Mouse (Mus musculus) forebrain, embryonic 12.5 days (tissue): ENCODE results near the gene Bnip1. TPM values are rescaled to one million over a fixed set of nuclear protein-coding genes. Genes with fewer than 3 reads are reported as not detected.

Source experiments
- ATAC-seq: fragments of 200-750 bp; cut with Nextera tagmentation; 2 replicates; pipeline ENCODE4 v1.8.0; 2017; ENCODE audit warnings: moderate TSS enrichment; ENCODE audit not compliant: low FRiP score
- H3K27ac ChIP-seq: fragments of 300-500 bp; sonication (generic); 2 replicates; pipeline ENCODE4 v1.5.1; 2016; ENCODE audit warnings: mild to moderate bottlenecking
- H3K27me3 ChIP-seq: fragments of 300-500 bp; sonication (generic); 2 replicates; pipeline ENCODE4 v1.6.1; 2016; ENCODE audit warnings: mild to moderate bottlenecking
- H3K36me3 ChIP-seq: fragments of 300-500 bp; sonication (generic); replicated peaks from 2 replicates; pipeline ENCODE4 v1.6.1; 2016; ENCODE audit warnings: mild to moderate bottlenecking
- H3K4me1 ChIP-seq: fragments of 300-500 bp; sonication (generic); 2 replicates; pipeline ENCODE4 v1.6.1; 2016
- H3K4me2 ChIP-seq: fragments of 300-500 bp; sonication (generic); 2 replicates; pipeline ENCODE4 v1.6.1; 2016; ENCODE audit warnings: mild to moderate bottlenecking, moderate library complexity
- H3K4me3 ChIP-seq: fragments of 300-500 bp; sonication (generic); replicated peaks from 2 replicates; pipeline ENCODE4 v1.5.1; 2016; ENCODE audit warnings: mild to moderate bottlenecking
- H3K9ac ChIP-seq: fragments of 300-500 bp; sonication (generic); 2 replicates; pipeline ENCODE4 v1.6.1; 2016; ENCODE audit warnings: mild to moderate bottlenecking
- H3K9me3 ChIP-seq: fragments of 300-500 bp; sonication (generic); 2 replicates; pipeline ENCODE4 v1.6.1; 2016
- WGBS: fragments of 180-500 bp; shearing (Covaris S2); methylation state at CpG from one replicate; pipeline ENCODE4 v1.1.7; 2016; 5-methylcytosine and 5-hydroxymethylcytosine counted together
- polyA plus RNA-seq: library from polyadenylated mRNA; unstranded; fragments of >200 nt; fragmentation: Nextera tagmentation; extraction: Ambion mirVana; gene quantifications from 2 replicates; pipeline ENCODE4 v1.2.1, GENCODE M21; 2016

The Bnip1 gene
- polyA plus RNA-seq, 1 experiment from 2014 or later = 47.6 TPM

GRCm38 (mm10) chr17:26836786-26837545 lies 56.1 kb downstream of the Bnip1 start:
- no peak overlapping the region for H3K4me3 ChIP-seq
- H3K9ac ChIP-seq = no peak overlapping the region
- ATAC-seq = no peak
- H3K36me3 ChIP-seq = no peaks in the 10 kb centered on the region
- H3K4me1 ChIP-seq = peaks cover 6% of the 10 kb centered on the region; the same call in 1 of the 2 replicates
- no peaks in the 10 kb centered on the region for H3K9me3 ChIP-seq
- H3K4me2 ChIP-seq = no peak overlapping the region
- WGBS = 1% methylated on average over 19 of the region's 19 CpGs
- peaks cover 97% of the 10 kb centered on the region for H3K27me3 ChIP-seq
- no peak overlapping the region for H3K27ac ChIP-seq

GRCm38 (mm10) chr17:26837546-26837985 lies 56.7 kb downstream of the Bnip1 start:
- peaks cover 6% of the 10 kb centered on the region; the same call in 1 of the 2 replicates for H3K4me1 ChIP-seq
- no peak for ATAC-seq
- no peaks in the 10 kb centered on the region for H3K9me3 ChIP-seq
- H3K27ac ChIP-seq = no peak overlapping the region
- no peaks in the 10 kb centered on the region for H3K36me3 ChIP-seq
- H3K4me3 ChIP-seq = no peak overlapping the region
- H3K27me3 ChIP-seq = peaks cover 97% of the 10 kb centered on the region
- 1% methylated on average over 7 of the region's 7 CpGs for WGBS
- no peak overlapping the region for H3K4me2 ChIP-seq
- H3K9ac ChIP-seq = no peak overlapping the region

- H3K4me1 ChIP-seq = peaks cover 6% of the 10 kb centered on the region; the same call in 1 of the 2 replicates
- peaks cover 100% of the 10 kb centered on the region for H3K27me3 ChIP-seq
- no peak overlapping the region for H3K4me2 ChIP-seq
- no peak overlapping the region for H3K4me3 ChIP-seq
- no peaks in the 10 kb centered on the region for H3K36me3 ChIP-seq
- no peak for ATAC-seq
- WGBS = 1% methylated on average over 37 of the region's 37 CpGs
- no peak overlapping the region for H3K27ac ChIP-seq
- H3K9ac ChIP-seq = no peak overlapping the region
- H3K9me3 ChIP-seq = no peaks in the 10 kb centered on the region
Observed at GRCm38 (mm10) chr17:26838191-26838910, 57.5 kb downstream of the Bnip1 start.

- WGBS = under 1% methylated on average over 87 of the region's 87 CpGs
- no peak for ATAC-seq
- no peak overlapping the region for H3K4me2 ChIP-seq
- peaks cover 7% of the 10 kb centered on the region; the same call in 1 of the 2 replicates for H3K4me1 ChIP-seq
- no peaks in the 10 kb centered on the region for H3K36me3 ChIP-seq
- H3K27me3 ChIP-seq = peaks cover 100% of the 10 kb centered on the region
- H3K4me3 ChIP-seq = peak overlapping the region; percentile 11
- no peaks in the 10 kb centered on the region for H3K9me3 ChIP-seq
- no peak overlapping the region for H3K9ac ChIP-seq
- H3K27ac ChIP-seq = no peak overlapping the region
Observed at GRCm38 (mm10) chr17:26838911-26839717, 58.2 kb downstream of the Bnip1 start.

- H3K4me1 ChIP-seq = peaks cover 13% of the 10 kb centered on the region
- H3K27ac ChIP-seq = no peak overlapping the region
- no peak overlapping the region for H3K4me2 ChIP-seq
- no peak for ATAC-seq
- under 1% methylated on average over 26 of the region's 26 CpGs for WGBS
- H3K4me3 ChIP-seq = no peak overlapping the region
- H3K36me3 ChIP-seq = no peaks in the 10 kb centered on the region
- H3K9me3 ChIP-seq = no peaks in the 10 kb centered on the region
- no peak overlapping the region for H3K9ac ChIP-seq
- H3K27me3 ChIP-seq = peaks cover 100% of the 10 kb centered on the region
Observed at GRCm38 (mm10) chr17:26839718-26840438, 59.0 kb downstream of the Bnip1 start.

GRCm38 (mm10) chr17:26840439-26840780 lies 59.5 kb downstream of the Bnip1 start:
- no peaks in the 10 kb centered on the region for H3K36me3 ChIP-seq
- H3K27ac ChIP-seq = no peak overlapping the region
- H3K4me2 ChIP-seq = no peak overlapping the region
- WGBS = 2% methylated on average over 9 of the region's 9 CpGs
- ATAC-seq = no peak
- peaks cover 13% of the 10 kb centered on the region for H3K4me1 ChIP-seq
- H3K9ac ChIP-seq = no peak overlapping the region
- H3K27me3 ChIP-seq = peaks cover 100% of the 10 kb centered on the region
- H3K4me3 ChIP-seq = no peak overlapping the region
- H3K9me3 ChIP-seq = no peaks in the 10 kb centered on the region

GRCm38 (mm10) chr17:26840922-26841731 lies 60.3 kb downstream of the Bnip1 start:
- Histone ChIP-seq H3K9ac (no peak overlapping the region), H3K36me3 (no peaks in the 10 kb centered on the region), H3K4me1 (peaks cover 13% of the 10 kb centered on the region), H3K27ac (no peak overlapping the region), H3K9me3 (no peaks in the 10 kb centered on the region), H3K4me3 (no peak overlapping the region), H3K4me2 (no peak overlapping the region), H3K27me3 (peaks cover 98% of the 10 kb centered on the region)
- WGBS = under 1% methylated on average over 48 of the region's 48 CpGs
- no peak for ATAC-seq

GRCm38 (mm10) chr17:26841981-26842380 lies 61.1 kb downstream of the Bnip1 start:
- ATAC-seq = no peak
- Histone ChIP-seq H3K36me3 (no peaks in the 10 kb centered on the region), H3K9me3 (no peaks in the 10 kb centered on the region), H3K4me2 (no peak overlapping the region), H3K4me1 (peaks cover 13% of the 10 kb centered on the region), H3K27me3 (peaks cover 95% of the 10 kb centered on the region), H3K9ac (no peak overlapping the region), H3K27ac (no peak overlapping the region), H3K4me3 (no peak overlapping the region)
- WGBS = under 1% methylated on average over 5 of the region's 5 CpGs

Other genes starting within 250 kb of the Bnip1 start
- gene Ergic1, start 219.6 kb upstream of the Bnip1 start, polyA plus RNA-seq = 99.9 and 105 TPM in 2 replicates
- gene Dusp1, start 218.9 kb upstream of the Bnip1 start, polyA plus RNA-seq = 39.8 and 47.2 TPM in 2 replicates
- 94.5 and 104 TPM in 2 replicates for gene Atp6v0e, start 117.8 kb upstream of the Bnip1 start, polyA plus RNA-seq
- 7.6 and 8.4 TPM in 2 replicates for gene Crebrf, start 65.4 kb upstream of the Bnip1 start, polyA plus RNA-seq
- not detected in 2 replicates for gene Nkx2-5, start 63.9 kb downstream of the Bnip1 start, polyA plus RNA-seq
- gene Kifc5b, start 136.0 kb downstream of the Bnip1 start, polyA plus RNA-seq = 9.7 and 9.8 TPM in 2 replicates
- 8.6 and 8.8 TPM in 2 replicates for gene Phf1, start 152.0 kb downstream of the Bnip1 start, polyA plus RNA-seq
- gene Cuta, start 158.5 kb downstream of the Bnip1 start, polyA plus RNA-seq = 155 and 161 TPM in 2 replicates
- 3.9 and 4.8 TPM in 2 replicates for gene Syngap1, start 160.2 kb downstream of the Bnip1 start, polyA plus RNA-seq
- gene Zbtb9, start 192.1 kb downstream of the Bnip1 start, polyA plus RNA-seq = 18.9 and 20.0 TPM in 2 replicates
- 3.0 and 3.1 TPM in 2 replicates for gene Bak1, start 247.9 kb downstream of the Bnip1 start, polyA plus RNA-seq